Mouse (Mus musculus): ENCODE results near the gene Pdss1. TPM values are rescaled to one million over a fixed set of nuclear protein-coding genes. Genes with fewer than 3 reads are reported as not detected.

Gene Pdss1
- total RNA-seq, 2 experiments from 2014 or later: 14.6 to 15.0 TPM

DNA sequence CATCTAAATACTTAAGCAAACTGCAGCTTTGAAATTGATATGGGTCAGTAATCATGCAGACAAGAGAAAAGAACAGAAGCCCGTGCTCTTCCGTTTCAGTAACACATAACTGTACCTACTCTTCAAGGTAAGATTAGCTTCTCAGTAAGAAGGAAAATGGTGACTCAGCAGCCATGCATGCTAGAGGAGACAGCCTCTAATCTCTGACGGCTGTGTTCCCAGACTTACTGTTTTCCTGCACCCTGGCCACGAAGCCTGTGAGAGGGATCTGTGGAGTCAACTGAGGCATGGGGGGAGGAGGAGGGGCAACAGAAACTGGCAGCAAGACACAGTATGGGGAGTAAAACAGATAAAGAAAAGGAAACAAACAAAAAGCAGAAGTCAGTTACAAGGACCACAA, 54.6 kb downstream of the Pdss1 start:
- intact Hi-C loops (cut with DNase I): loop anchor here (5.0 kb wide), 1 partner anchor 82 kb away; no protein-coding TSS in a partner anchor
- no peak for DNase-seq (ENCODE audit: low spot score in 2 of 2)

- intact Hi-C loops (cut with DNase I): no loop called here
Measured at GRCm38 (mm10) chr2:22954278-22954677, 59.0 kb downstream of the Pdss1 start.

GRCm38 (mm10) chr2:22955914-22956313, 60.6 kb downstream of the Pdss1 start:
- intact Hi-C loops (cut with DNase I): no loop called here

More at GRCm38 (mm10) chr2:22954278-22954677, 59.0 kb downstream of the Pdss1 start:
- no peak for DNase-seq (ENCODE audit: low spot score in 2 of 2)

GRCm38 (mm10) chr2:22957415-22957814, 62.1 kb downstream of the Pdss1 start:
- intact Hi-C loops (cut with DNase I): no loop called here
- no peak for DNase-seq (ENCODE audit: low spot score in 2 of 2)

More at GRCm38 (mm10) chr2:22955914-22956313, 60.6 kb downstream of the Pdss1 start:
- no peak for DNase-seq (ENCODE audit: low spot score in 2 of 2)

- intact Hi-C loops (cut with DNase I): no loop called here
- DNase-seq (ENCODE audit: low spot score in 2 of 2): no peak
Measured at GRCm38 (mm10) chr2:22961681-22962080, 66.4 kb downstream of the Pdss1 start.

DNA sequence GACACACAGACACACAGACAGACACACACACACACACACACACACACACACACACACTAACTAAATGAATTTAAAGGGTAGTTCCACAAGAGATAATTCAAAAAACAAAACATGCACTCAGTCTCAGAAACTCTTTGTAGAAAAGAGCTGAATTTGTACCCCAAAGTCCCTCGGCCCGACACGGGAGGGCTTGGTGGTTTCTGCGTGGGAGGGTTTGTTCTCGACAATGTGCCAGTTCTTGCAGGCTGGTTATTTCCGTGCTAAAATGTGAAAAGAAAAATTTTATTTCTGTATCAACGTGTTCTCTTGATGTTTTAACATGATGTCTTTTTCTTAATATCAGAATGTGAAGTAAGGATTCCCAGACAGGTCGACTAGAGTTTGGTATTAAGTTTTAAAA, 66.9 kb downstream of the Pdss1 start:
- intact Hi-C loops (cut with DNase I): no loop called here
- DNase-seq (ENCODE audit: low spot score in 2 of 2): peak; percentile 42 to 82

GRCm38 (mm10) chr2:22962970-22963369, 67.6 kb downstream of the Pdss1 start:
- no peak for DNase-seq (ENCODE audit: low spot score in 2 of 2)
- intact Hi-C loops (cut with DNase I): no loop called here

- intact Hi-C loops (cut with DNase I): no loop called here
- no peak for DNase-seq (ENCODE audit: low spot score in 2 of 2)
Measured at GRCm38 (mm10) chr2:22977387-22977973, 82.2 kb downstream of the Pdss1 start.

DNA sequence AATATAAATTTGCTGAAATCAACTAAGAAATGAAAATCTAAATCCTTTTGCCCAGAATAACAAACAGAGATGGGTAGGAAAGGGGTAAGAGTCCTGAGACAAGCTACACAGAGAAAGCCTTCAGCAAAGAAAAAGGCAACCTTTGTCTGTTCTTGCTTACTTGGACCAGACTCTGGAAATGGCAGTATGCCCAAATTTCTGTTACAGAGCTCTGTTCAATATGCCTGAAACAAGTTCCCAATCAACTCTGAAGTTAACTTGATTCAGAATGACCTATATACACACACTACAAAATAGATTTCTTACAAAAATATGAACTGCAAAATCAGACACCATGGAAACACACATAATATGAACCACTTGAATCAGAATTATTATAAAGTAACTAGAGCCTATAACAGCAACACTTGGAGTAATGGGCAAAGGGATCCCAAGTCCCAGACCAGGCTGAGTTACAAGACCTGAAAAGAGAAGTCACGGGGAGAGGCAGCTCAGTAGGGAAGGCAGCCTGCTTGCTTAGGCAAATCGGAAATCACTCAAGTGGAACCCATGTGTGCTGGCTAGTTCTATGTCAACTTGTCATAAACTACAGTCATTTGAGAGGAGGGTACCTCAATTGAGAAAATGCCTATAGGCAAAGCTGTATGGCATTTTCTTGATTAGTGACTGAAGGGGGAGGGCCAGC, 90.8 kb downstream of the Pdss1 start:
- intact Hi-C loops (cut with DNase I): no loop called here
- peak; percentile 54 to 57 for DNase-seq (ENCODE audit: low spot score in 2 of 2)

Other genes with a start within 250 kb of the Pdss1 start
- 1 to 10 TPM; 7.8 to 8.2 TPM for gene Apbb1ip, start 121.4 kb upstream of the Pdss1 start, total RNA-seq (2021)
- 100 to 1,000 TPM; 137 to 140 TPM for gene Abi1, start 144.7 kb downstream of the Pdss1 start, total RNA-seq (2021)
- 10 to 100 TPM; 72.0 to 74.9 TPM for gene Acbd5, start 172.6 kb downstream of the Pdss1 start, total RNA-seq (2021)